Mouse (Mus musculus): ENCODE data around the gene Rtl1.

Gene Rtl1

DNA sequence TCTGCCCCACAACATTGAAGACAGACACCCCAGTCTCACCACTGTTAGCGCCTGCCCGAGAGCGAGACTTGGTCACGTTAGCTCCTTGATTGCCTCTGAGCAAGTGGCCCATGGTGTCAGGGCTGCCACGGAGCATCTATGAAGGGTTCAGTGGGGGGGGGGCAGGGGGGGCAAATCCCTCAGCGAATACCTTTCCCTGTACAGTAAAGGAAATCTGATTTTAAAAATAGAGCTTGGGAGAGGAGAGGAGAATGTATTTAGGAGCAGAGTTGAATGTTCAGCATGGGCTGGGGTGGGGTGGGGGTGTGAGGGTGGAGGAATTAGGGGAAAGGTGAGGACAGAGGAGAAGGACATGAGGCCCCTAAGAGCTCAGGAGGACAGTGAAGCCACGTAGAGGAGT is at the start of gene Rtl1:
Rtl1 (minus strand) TSS at position 101 of the 400 bp plus-strand sequence.
- in situ Hi-C loops (cut with MboI, MseI): no loop called here

DNA sequence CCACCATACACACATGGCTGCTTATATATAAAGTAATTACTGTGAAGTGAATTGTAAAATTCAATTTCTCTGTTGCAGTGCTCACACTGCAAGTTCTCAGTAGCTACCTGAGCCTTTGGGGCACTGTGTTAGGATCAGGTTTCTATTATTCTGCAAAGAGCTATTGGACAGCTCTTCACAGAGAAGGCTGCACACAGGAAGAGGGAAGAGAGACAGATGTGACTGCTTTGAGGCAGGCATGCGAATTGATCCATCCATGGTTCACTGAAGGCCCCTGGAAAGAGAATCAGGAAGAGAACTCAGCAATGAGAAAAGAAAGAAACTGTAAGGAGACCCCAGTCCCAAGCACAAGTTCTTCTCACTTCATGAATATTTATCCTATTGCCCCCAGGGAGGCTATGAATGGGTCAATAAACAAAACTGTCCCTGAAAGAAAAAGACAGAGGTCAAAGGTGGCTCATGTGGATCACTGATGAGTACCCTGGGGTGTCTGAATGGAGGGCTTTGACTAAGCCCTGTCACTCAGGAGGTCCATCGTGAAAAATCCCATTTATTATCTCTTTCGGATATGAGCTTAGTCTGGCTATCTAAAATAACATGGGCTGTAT is 40.5 kb upstream of the Rtl1 start:
- in situ Hi-C loops (cut with MboI, MseI): no loop called here

GRCm38 (mm10) chr12:109632035-109632434 is 31.9 kb upstream of the Rtl1 start:
- in situ Hi-C loops (cut with MboI, MseI): no loop called here

- in situ Hi-C loops (cut with MboI, MseI): no loop called here
Measured at GRCm38 (mm10) chr12:109628887-109629286, 28.8 kb upstream of the Rtl1 start.

DNA sequence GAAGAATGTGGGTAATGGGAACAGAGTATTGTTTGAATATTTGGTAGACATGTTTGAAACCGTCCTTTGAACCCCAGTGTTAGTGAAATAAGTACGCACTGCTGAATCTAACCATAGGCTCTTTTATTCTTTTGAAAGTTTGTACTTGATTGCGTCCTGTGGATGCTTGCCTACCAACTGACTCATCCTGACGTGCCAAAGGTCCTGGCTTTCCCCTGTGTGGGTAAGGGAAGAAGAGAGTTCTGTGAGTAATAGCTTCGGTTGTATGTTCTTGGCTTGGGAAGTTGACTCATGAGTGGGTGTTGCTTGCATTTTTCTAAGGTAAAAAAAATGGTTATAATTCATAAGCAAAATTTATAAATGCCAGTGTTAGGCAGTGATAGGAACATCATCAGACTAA is 26.8 kb upstream of the Rtl1 start:
- in situ Hi-C loops (cut with MboI, MseI): no loop called here

GRCm38 (mm10) chr12:109620196-109620595 is 20.1 kb upstream of the Rtl1 start:
- in situ Hi-C loops (cut with MboI, MseI): no loop called here

GRCm38 (mm10) chr12:109617993-109618392 is 17.9 kb upstream of the Rtl1 start:
- in situ Hi-C loops (cut with MboI, MseI): no loop called here

DNA sequence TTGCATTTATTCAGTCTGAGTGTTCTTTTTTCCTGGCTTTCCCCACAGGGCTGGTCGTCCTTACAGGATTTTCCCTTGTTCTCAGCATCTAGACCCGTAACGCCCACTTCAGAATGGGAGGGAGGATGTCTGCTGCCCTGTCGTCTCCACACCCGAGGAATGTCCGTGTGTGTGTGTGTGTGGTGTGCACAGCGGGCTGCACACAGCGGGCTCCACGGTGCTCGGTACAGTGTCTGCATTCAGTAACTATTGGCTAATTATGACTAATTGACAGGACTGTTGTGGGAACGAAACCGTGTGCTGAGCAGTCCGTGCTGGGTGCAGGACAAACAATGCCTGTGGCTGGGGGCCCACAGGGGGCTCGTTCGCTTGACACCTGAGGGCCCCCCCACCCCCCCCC is 17.0 kb upstream of the Rtl1 start:
- in situ Hi-C loops (cut with MboI, MseI): no loop called here

DNA sequence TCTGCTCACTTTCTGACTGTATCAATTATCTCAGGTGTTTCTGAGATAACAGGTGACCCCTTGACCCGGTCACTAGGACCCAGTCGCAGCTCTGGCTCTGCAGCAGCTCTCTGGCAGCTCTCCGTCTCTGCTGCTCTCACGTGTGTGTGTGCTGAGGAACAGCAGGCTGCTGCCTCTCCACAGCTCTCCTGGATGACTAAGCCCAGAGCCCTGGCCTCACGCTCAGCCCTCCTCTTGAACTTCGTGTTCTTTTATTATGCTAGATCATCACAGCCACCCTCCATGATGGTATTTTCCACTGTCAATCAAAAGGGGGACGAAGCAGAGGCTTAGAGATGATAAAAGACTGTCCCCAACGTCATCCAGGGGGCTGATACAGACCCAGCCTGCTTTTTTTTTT is 15.2 kb upstream of the Rtl1 start:
- in situ Hi-C loops (cut with MboI, MseI): no loop called here

DNA sequence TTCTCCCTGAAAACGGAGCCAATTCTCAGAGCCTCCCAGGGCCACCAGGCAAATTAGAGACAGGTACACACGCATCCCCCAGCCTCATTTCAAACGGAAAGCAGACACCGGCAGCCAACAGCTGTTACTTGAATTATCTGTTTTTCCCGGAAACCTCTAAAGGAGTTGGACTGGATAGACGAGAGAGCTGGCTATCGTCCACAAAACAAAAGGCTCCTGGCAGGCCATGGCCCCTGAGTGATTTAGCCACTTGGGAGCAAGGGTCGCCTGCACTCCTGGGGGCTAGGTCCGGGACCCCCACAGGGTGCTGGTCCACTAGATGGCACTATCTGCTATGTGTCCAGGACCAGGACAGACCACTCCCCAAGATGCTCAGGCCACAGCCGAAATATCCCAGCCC is 14.3 kb upstream of the Rtl1 start:
- in situ Hi-C loops (cut with MboI, MseI): no loop called here

GRCm38 (mm10) chr12:109612392-109613385 is 12.6 kb upstream of the Rtl1 start:
- in situ Hi-C loops (cut with MboI, MseI): no loop called here

DNA sequence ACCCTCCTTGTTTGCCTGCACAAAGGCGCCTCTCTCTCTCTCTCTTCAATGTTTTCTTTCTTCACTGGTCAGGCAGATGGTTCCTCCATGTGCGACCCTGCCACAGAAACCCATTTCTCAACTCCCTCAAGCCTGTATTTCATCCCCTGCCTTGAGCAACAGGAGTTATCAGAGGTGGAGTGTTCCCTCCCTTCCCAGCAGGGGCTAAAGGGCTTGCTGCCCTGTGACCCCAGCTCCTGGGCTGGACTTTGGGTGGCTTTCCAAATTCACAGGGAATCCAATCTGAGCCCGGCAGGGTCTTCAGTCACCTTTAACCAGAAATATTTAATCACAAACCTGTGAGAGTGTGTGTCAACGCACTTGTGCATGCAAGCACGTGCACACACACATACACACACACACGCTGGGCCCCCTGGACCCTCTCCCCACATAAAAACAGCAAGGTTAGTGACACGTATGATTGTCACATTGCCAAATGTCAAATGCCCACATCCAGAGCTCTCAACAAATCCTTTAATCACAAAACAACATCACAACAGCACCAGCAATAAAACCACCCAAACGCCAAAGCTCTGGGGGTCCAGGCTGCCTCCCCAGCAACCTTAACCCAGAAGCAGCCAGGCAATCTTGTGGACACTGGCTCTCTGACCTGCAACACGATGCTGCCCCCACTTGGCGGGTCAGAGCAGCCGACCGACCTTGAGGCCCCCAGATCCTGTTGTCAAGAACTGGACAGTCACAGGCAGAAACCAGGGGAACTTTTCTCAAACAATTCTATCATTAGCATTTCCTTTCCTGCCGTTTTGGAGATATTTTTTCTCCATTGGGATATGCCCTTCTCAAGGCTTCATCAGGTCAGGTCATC is 8.7 kb upstream of the Rtl1 start:
- in situ Hi-C loops (cut with MboI, MseI): no loop called here

- in situ Hi-C loops (cut with MboI, MseI): no loop called here
Measured at GRCm38 (mm10) chr12:109607953-109608352, 7.8 kb upstream of the Rtl1 start.

GRCm38 (mm10) chr12:109607191-109607590 is 7.1 kb upstream of the Rtl1 start:
- in situ Hi-C loops (cut with MboI, MseI): no loop called here

- in situ Hi-C loops (cut with MboI, MseI): no loop called here
Measured at GRCm38 (mm10) chr12:109604982-109605721, 5.0 kb upstream of the Rtl1 start.

- in situ Hi-C loops (cut with MboI, MseI): no loop called here
Measured at GRCm38 (mm10) chr12:109598551-109599250, 1.4 kb downstream of the Rtl1 start.

DNA sequence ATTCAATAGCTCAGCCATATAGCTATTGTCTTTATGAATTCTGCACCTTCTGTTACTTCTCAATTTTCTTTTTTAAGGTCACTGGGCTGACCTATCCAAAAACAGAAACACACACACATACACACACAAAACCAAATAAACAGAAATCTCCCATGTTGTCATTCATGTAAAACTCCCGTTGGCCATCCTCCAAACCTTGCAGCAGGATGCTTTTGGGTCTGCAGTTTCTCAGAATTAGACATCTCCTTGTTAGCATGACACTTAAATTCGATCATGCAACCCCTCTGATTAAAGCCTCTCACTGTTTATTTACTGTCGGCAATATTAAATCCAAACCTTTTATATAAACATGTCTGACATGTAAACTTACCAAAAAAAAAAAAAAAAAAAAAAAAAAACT is 3.4 kb downstream of the Rtl1 start:
- in situ Hi-C loops (cut with MboI, MseI): no loop called here

DNA sequence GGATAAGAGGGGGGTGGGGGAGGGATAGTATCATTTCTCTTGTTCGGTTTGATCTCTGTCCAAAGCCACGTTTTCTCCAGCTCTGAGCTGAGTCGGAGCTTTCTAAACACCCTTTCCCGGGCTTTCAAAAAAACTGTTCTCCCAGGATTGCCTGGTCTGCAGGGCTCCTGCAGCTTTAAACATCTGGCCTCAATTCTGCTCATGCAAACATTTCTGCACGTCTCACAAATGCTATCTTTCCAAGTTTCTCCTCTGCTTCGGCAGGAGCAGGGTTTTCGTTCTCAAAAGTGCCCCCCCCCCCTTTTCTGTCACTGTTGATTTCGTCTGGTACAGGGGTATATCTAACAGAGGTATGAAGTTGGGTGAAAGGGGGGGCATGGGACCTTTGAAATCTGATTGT is 3.9 kb downstream of the Rtl1 start:
- in situ Hi-C loops (cut with MboI, MseI): no loop called here

- in situ Hi-C loops (cut with MboI, MseI): no loop called here
Measured at GRCm38 (mm10) chr12:109595753-109596152, 4.4 kb downstream of the Rtl1 start.

DNA sequence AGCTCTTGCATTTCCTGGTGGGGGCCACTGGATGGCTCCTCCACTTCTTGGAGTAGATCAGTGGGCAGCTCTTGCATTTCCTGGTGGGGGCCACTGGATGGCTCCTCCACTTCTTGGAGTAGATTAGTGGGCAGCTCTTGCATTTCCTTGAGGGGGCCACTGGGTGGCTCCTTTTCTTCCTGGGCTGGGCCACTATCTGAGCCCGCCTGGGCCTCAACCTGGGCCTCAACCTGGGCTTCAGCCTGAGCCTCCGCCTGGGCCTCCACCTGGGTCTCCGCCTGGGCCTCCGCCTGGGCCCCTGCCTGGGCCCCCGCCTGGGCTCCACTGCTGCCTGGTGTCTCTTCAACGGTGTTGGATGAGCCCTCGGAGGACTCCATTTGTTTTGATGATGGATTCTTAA is 5.2 kb downstream of the Rtl1 start:
- in situ Hi-C loops (cut with MboI, MseI): no loop called here

- in situ Hi-C loops (cut with MboI, MseI): no loop called here
Measured at GRCm38 (mm10) chr12:109582185-109582584, 17.9 kb downstream of the Rtl1 start.
